Mouse (Mus musculus) ES-E14 (cell line): ENCODE data around the gene Cyp2w1.

Source experiments
- CHD2 ChIP-seq: IDR thresholded peaks from 2 replicates; pipeline ENCODE4 v1.6.1; 2014; ENCODE audit warnings: mild to moderate bottlenecking, low read depth, low read length, inconsistent platforms
- HCFC1 ChIP-seq: IDR thresholded peaks from 2 replicates; pipeline ENCODE4 v1.6.1; 2012; ENCODE audit warnings: low read length, inconsistent platforms, borderline replicate concordance; ENCODE audit not compliant: insufficient read depth
- ZC3H11A ChIP-seq: IDR thresholded peaks from 2 replicates; pipeline ENCODE4 v1.6.1; 2012; ENCODE audit warnings: low read depth, mild to moderate bottlenecking, inconsistent platforms, low read length, borderline replicate concordance
- ZNF384 ChIP-seq: IDR thresholded peaks from 2 replicates; pipeline ENCODE4 v1.6.1; 2012; ENCODE audit warnings: low read depth, low read length, inconsistent platforms

DNA sequence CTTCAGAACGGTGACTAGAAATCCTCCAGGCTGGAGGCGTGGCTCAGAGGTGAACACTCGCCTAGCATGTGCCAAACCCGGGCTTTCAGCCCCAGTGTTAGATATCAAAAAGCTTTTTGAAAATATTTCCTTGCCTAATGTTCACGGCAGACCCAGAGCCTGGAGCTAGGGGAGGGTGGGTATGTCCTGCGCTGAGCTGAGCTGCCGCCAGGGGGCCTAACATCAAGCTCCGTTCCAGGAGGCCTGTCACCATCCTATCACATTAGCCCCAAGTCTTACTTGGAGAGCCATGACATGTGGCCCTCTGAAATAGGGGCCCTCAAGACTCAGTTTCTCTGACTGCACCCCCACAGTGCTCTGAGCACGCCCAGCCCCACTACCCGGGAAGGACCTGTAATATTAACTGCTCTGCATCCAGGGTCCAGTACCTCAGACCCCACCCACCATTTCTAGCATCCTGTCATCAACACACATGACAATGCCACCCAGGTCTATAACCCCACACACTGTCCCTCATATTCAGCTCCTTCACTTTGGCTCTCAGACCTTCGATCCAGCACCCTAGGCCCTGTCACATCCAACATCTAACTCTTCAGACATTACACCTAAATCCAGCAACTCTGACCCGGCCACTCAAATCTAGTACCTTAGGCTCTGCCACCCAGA, 8.3 kb upstream of the Cyp2w1 start:
- TF ChIP-seq HCFC1, result no peak
- TF ChIP-seq ZNF384, result no peak
- no peak for TF ChIP-seq CHD2
- TF ChIP-seq ZC3H11A, result no peak
